Mouse (Mus musculus) stomach, postnatal 0 days (tissue): ENCODE measurements around the gene Xrn1. TPM values are rescaled to one million over a fixed set of nuclear protein-coding genes. Genes with fewer than 3 reads are reported as not detected.

Experiments
- ATAC-seq: fragments of 200-750 bp; cut with Nextera tagmentation; 2 replicates; pipeline ENCODE4 v1.8.0; 2017; ENCODE audit not compliant: low FRiP score, low TSS enrichment
- DNase-seq: peaks from one replicate; pipeline ENCODE4 v3.0.0-alpha.2; 2016; ENCODE audit warnings: low spot score
- H3K27ac ChIP-seq: fragments of 300-500 bp; sonication (generic); replicated peaks from 2 replicates; pipeline ENCODE4 v1.5.1; 2014; ENCODE audit warnings: mild to moderate bottlenecking, control low read depth
- H3K27me3 ChIP-seq: fragments of 300-500 bp; sonication (generic); 2 replicates; pipeline ENCODE4 v1.6.1; 2014; ENCODE audit warnings: low read length; ENCODE audit not compliant: control insufficient read depth, insufficient read depth
- H3K36me3 ChIP-seq: fragments of 300-500 bp; sonication (generic); 2 replicates; pipeline ENCODE4 v1.6.1; 2014; ENCODE audit warnings: low read length, mixed read lengths; ENCODE audit not compliant: control insufficient read depth, insufficient read depth
- H3K4me1 ChIP-seq: fragments of 300-500 bp; sonication (generic); replicated peaks from 2 replicates; pipeline ENCODE4 v1.6.1; 2014; ENCODE audit warnings: antibody characterized with exemption; ENCODE audit not compliant: control insufficient read depth, insufficient read depth
- H3K4me2 ChIP-seq: fragments of 300-500 bp; sonication (generic); replicated peaks from 2 replicates; pipeline ENCODE4 v1.6.1; 2014; ENCODE audit warnings: low read depth, mild to moderate bottlenecking, control low read depth, moderate library complexity
- H3K4me3 ChIP-seq: fragments of 300-500 bp; sonication (generic); 2 replicates; pipeline ENCODE4 v1.5.1; 2014; ENCODE audit warnings: low read depth, low read length, control low read depth
- H3K9ac ChIP-seq: fragments of 300-500 bp; sonication (generic); 2 replicates; pipeline ENCODE4 v1.6.1; 2014; ENCODE audit warnings: mild to moderate bottlenecking, low read length, control low read depth, mixed read lengths
- H3K9me3 ChIP-seq: fragments of 300-500 bp; sonication (generic); 2 replicates; pipeline ENCODE4 v1.6.1; 2016; ENCODE audit warnings: low read length; ENCODE audit not compliant: control insufficient read depth
- CTCF ChIP-seq: IDR thresholded peaks from 2 replicates; pipeline ENCODE4 v1.5.1; 2016; ENCODE audit warnings: antibody characterized with exemption, low read depth, mild to moderate bottlenecking, moderate library complexity
- EP300 ChIP-seq: optimal IDR thresholded peaks from 2 replicates; pipeline ENCODE3; 2016; ENCODE audit warnings: antibody characterized with exemption
- WGBS: fragments of 180-500 bp; shearing (Covaris S2); extraction: QIAGEN DNeasy Blood & Tissue Kit; methylation state at CpG from one replicate; pipeline ENCODE4 v1.1.7; 2014; 5-methylcytosine and 5-hydroxymethylcytosine counted together
- polyA plus RNA-seq: library from polyadenylated mRNA; unstranded; fragments of >200 nt; fragmentation: Nextera tagmentation; extraction: Ambion mirVana; gene quantifications from 2 replicates; pipeline ENCODE4 v1.2.1, GENCODE M21; 2015

Xrn1 gene
- polyA plus RNA-seq, 1 experiment from 2014 or later, result 7.6 TPM

GRCm38 (mm10) chr9:95959246-95959645 lies 4.7 kb downstream of the Xrn1 start:
- Histone ChIP-seq H3K4me3 (no peak overlapping the region), H3K36me3 (no peaks in the 10 kb centered on the region), H3K4me2 (no peak overlapping the region), H3K9ac (no peak overlapping the region), H3K4me1 (no peaks in the 10 kb centered on the region), H3K27me3 (no peaks in the 10 kb centered on the region), H3K9me3 (no peaks in the 10 kb centered on the region), H3K27ac (no peak overlapping the region)
- WGBS, result 82% methylated on average over 6 of the region's 6 CpGs
- DNase-seq (no peak), ATAC-seq (no peak)
- TF ChIP-seq EP300, result no peak
- no peak for TF ChIP-seq CTCF

- no peak overlapping the region for H3K4me2 ChIP-seq
- no peaks in the 10 kb centered on the region for H3K36me3 ChIP-seq
- no peaks in the 10 kb centered on the region for H3K4me1 ChIP-seq
- no peak overlapping the region for H3K9ac ChIP-seq
- no peaks in the 10 kb centered on the region for H3K27me3 ChIP-seq
- no peaks in the 10 kb centered on the region for H3K9me3 ChIP-seq
- WGBS, result 91% methylated on average over 3 of the region's 3 CpGs
- no peak for TF ChIP-seq CTCF
- TF ChIP-seq EP300, result no peak
- no peak overlapping the region for H3K27ac ChIP-seq
- ATAC-seq (no peak), DNase-seq (no peak)
- no peak overlapping the region for H3K4me3 ChIP-seq
Observed at GRCm38 (mm10) chr9:95959732-95960428, 5.3 kb downstream of the Xrn1 start.

GRCm38 (mm10) chr9:95961058-95961457 lies 6.5 kb downstream of the Xrn1 start:
- Histone ChIP-seq H3K9ac (no peak overlapping the region), H3K4me2 (no peak overlapping the region), H3K27me3 (no peaks in the 10 kb centered on the region), H3K4me3 (no peak overlapping the region), H3K4me1 (no peaks in the 10 kb centered on the region), H3K36me3 (0 out of 2 replicates have a peak, but pooled peaks cover 1% of the 10 kb centered on the region), H3K9me3 (no peaks in the 10 kb centered on the region), H3K27ac (no peak overlapping the region)
- TF ChIP-seq CTCF (no peak), EP300 (no peak)
- ATAC-seq (no peak), DNase-seq (no peak)

- Histone ChIP-seq H3K4me3 (no peak overlapping the region), H3K4me1 (no peaks in the 10 kb centered on the region), H3K4me2 (no peak overlapping the region), H3K9ac (no peak overlapping the region), H3K36me3 (0 out of 2 replicates have a peak, but pooled peaks cover 7% of the 10 kb centered on the region), H3K27me3 (no peaks in the 10 kb centered on the region), H3K9me3 (no peaks in the 10 kb centered on the region), H3K27ac (no peak overlapping the region)
- ATAC-seq, result no peak
- 94% methylated on average over 13 of the region's 13 CpGs for WGBS
- TF ChIP-seq CTCF (no peak), EP300 (no peak)
- no peak for DNase-seq
Observed at GRCm38 (mm10) chr9:95964037-95964436, 9.5 kb downstream of the Xrn1 start.

- no peak overlapping the region for H3K9ac ChIP-seq
- no peak overlapping the region for H3K4me2 ChIP-seq
- no peaks in the 10 kb centered on the region for H3K9me3 ChIP-seq
- H3K36me3 ChIP-seq, result peaks cover 7% of the 10 kb centered on the region
- TF ChIP-seq CTCF (no peak), EP300 (no peak)
- DNase-seq (no peak), ATAC-seq (no peak)
- no peak overlapping the region for H3K4me3 ChIP-seq
- H3K4me1 ChIP-seq, result no peaks in the 10 kb centered on the region
- WGBS, result 65% methylated on average over 2 of the region's 2 CpGs
- H3K27ac ChIP-seq, result no peak overlapping the region
- H3K27me3 ChIP-seq, result no peaks in the 10 kb centered on the region
Observed at GRCm38 (mm10) chr9:95978279-95978678, 23.7 kb downstream of the Xrn1 start.

- 70% methylated on average over 6 of the region's 6 CpGs for WGBS
- no peak overlapping the region for H3K4me3 ChIP-seq
Observed at GRCm38 (mm10) chr9:95979896-95980295, 25.3 kb downstream of the Xrn1 start.

More at GRCm38 (mm10) chr9:95979896-95980295, 25.3 kb downstream of the Xrn1 start:
- Histone ChIP-seq H3K9ac (no peak overlapping the region), H3K27me3 (no peaks in the 10 kb centered on the region), H3K4me2 (no peak overlapping the region), H3K9me3 (no peaks in the 10 kb centered on the region), H3K27ac (no peak overlapping the region), H3K4me1 (no peaks in the 10 kb centered on the region), H3K36me3 (peaks cover 7% of the 10 kb centered on the region)
- DNase-seq (no peak), ATAC-seq (no peak)
- TF ChIP-seq CTCF, result no peak
- TF ChIP-seq EP300, result no peak
